In the genomic region with DNA sequence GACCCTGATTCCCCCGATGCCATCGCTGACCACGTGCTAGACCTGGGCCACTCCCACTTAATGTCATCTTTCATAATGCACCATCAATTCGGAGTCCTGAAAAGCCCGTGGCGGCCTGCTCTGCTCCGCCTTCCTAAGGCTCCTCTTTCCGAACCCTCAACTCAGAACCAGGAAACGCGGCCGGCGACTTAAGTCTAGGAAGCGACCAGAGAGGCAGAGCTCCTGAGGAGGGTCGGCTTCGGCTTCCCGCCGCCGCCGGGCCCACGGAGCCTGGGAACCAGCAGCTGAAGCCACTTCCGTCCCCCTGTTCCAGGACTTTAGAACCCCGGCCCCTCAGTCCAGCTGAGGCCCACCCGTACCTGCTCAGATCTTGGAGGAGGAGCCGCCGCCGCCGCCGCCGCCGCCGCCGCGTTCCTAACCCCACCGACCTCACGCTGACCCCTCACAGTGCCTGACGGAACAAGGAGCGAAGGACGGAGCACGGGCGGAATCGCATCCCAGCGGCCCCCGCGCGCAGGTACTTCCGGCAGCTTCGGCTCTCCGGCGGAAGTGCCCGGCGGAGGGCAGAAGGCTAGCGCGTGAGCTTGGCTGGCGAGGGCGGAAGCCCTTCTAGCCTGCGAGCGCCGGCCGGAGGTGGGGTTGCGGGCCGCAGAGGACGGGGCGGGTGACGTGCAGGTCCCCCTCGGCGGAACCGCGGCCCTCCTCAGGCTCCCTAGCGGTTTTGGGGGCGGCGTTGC, we compare ENCODE assay signal across 7 mouse cellular contexts. TPM values are rescaled to one million over a fixed set of nuclear protein-coding genes. Genes with fewer than 3 reads are reported as not detected.
DNase-seq lines count a peak whose midpoint lies in the region; ATAC-seq and TF ChIP-seq lines count a peak whose summit lies in the region.

Zgpat (plus strand) TSS at position 69 of the 737 bp plus-strand sequence.
Arfrp1 (minus strand) TSS at position 545 of the 737 bp plus-strand sequence.

- 0 out of 2 replicates have a peak, but pooled peaks cover 3% of the 10 kb centered on the region for H3K4me1 ChIP-seq in intestine, postnatal 0 days (replicated peaks; ENCODE audit: control insufficient read depth, insufficient read depth, low read length)
- H3K4me1 ChIP-seq in midbrain, embryonic 12.5 days, result peaks cover 35% of the 10 kb centered on the region
- peaks cover 12% of the 10 kb centered on the region; the same call in 1 of the 2 replicates for H3K4me1 ChIP-seq in small intestine, adult 2 months (ENCODE audit: control insufficient read depth, insufficient read depth, insufficient read length, low read length)

- no peaks in the 10 kb centered on the region for H3K9me3 ChIP-seq in intestine, postnatal 0 days (ENCODE audit: control insufficient read depth)
- H3K9me3 ChIP-seq in midbrain, embryonic 12.5 days, result no peaks in the 10 kb centered on the region

- peak; percentile 50 for TF ChIP-seq POLR2A in small intestine, adult 2 months (IDR thresholded peaks at IDR 0.05; ENCODE audit: low read depth, low read length)

- H3K27ac ChIP-seq in intestine, postnatal 0 days (ENCODE audit: low read depth, low read length), result peak within 1 kb of the TSS; percentile 93
- H3K27ac ChIP-seq in midbrain, embryonic 12.5 days (replicated peaks), result peak within 1 kb of the TSS; percentile 90
- H3K27ac ChIP-seq in small intestine, adult 2 months (ENCODE audit: insufficient read depth, low read depth, low read length), result peak within 1 kb of the TSS; percentile 78

- peak; percentile 82 for DNase-seq in adrenal gland, adult 8-10 months
- peak; percentile 91 for DNase-seq in embryo, embryonic 9.5 days (ENCODE audit: extremely low spot score)
- DNase-seq in gonadal fat pad, adult 2 months (ENCODE audit: low read depth), result no peak
- peak; percentile 87 for DNase-seq in left cerebral cortex, postnatal 4 days

- under 1% methylated on average over 70 of the region's 71 CpGs for WGBS in intestine, postnatal 0 days
- WGBS in midbrain, embryonic 12.5 days, result under 1% methylated on average over 67 of the region's 71 CpGs
- WGBS in small intestine, adult 2 months, result under 1% methylated on average over 71 of the region's 71 CpGs

- peak within 1 kb of the TSS; percentile 75 for H3K4me3 ChIP-seq in intestine, postnatal 0 days (ENCODE audit: low read depth, low read length)
- H3K4me3 ChIP-seq in midbrain, embryonic 12.5 days, result peak within 1 kb of the TSS; percentile 75
- peak within 1 kb of the TSS; percentile 98 for H3K4me3 ChIP-seq in small intestine, adult 2 months (ENCODE audit: low read depth, low read length)

- intact Hi-C loops in left cerebral cortex, postnatal 4 days (cut with DNase I), result no loop called here

- peak within 1 kb of the TSS; percentile 95 for H3K4me2 ChIP-seq in intestine, postnatal 0 days (replicated peaks; ENCODE audit: low read depth)
- peak within 1 kb of the TSS; percentile 99 for H3K4me2 ChIP-seq in midbrain, embryonic 12.5 days (replicated peaks)

- no peaks in the 10 kb centered on the region for H3K27me3 ChIP-seq in intestine, postnatal 0 days (replicated peaks; ENCODE audit: control insufficient read depth, insufficient read depth, low read length)
- H3K27me3 ChIP-seq in midbrain, embryonic 12.5 days, result no peaks in the 10 kb centered on the region
- no peaks in the 10 kb centered on the region for H3K27me3 ChIP-seq in small intestine, adult 2 months (ENCODE audit: control insufficient read depth, insufficient read depth, low read length)

- H3K9ac ChIP-seq in intestine, postnatal 0 days (ENCODE audit: low read depth, low read length), result peak within 1 kb of the TSS; percentile 75
- H3K9ac ChIP-seq in midbrain, embryonic 12.5 days (replicated peaks), result peak within 1 kb of the TSS; percentile 94

- peaks cover 35% of the 10 kb centered on the region for H3K36me3 ChIP-seq in intestine, postnatal 0 days (ENCODE audit: control insufficient read depth, insufficient read depth)
- peaks cover 49% of the 10 kb centered on the region for H3K36me3 ChIP-seq in midbrain, embryonic 12.5 days
- H3K36me3 ChIP-seq in small intestine, adult 2 months (ENCODE audit: control insufficient read depth, insufficient read depth, low read length), result peaks cover 25% of the 10 kb centered on the region

- peak; percentile 89 for ATAC-seq in intestine, postnatal 0 days
- ATAC-seq in midbrain, embryonic 12.5 days (ENCODE audit: low FRiP score, low read depth), result peak; percentile 92

- TF ChIP-seq CTCF in intestine, postnatal 0 days (IDR thresholded peaks at IDR 0.05; ENCODE audit: low read depth), result peak; percentile 9; the same call in 1 of the 2 replicates
- TF ChIP-seq CTCF in small intestine, adult 2 months (IDR thresholded peaks at IDR 0.05; ENCODE audit: extremely low read depth, insufficient read length, insufficient replicate concordance, low read depth, low read length), result no peak

RNA-seq across cellular contexts. Expression of gene Zgpat, which starts in this region (rescaled TPM):
- total RNA-seq in adrenal gland, adult 8-10 months (2022), result 10 to 100 TPM; 49.1 to 76.4 (median 55.7) TPM
- polyA plus RNA-seq in gonadal fat pad, adult 2 months (2012; rRNA removed), result 35.0 and 35.7 TPM in 2 replicates
- polyA plus RNA-seq in intestine, postnatal 0 days (2015; fragmentation: Nextera tagmentation; extraction: Ambion mirVana), result 23.8 and 25.7 TPM in 2 replicates
- 10 to 100 TPM; 73.9 to 83.5 TPM for total RNA-seq in left cerebral cortex, postnatal 4 days (2021)
- 69.4 and 75.0 TPM in 2 replicates for polyA plus RNA-seq in midbrain, embryonic 12.5 days (2016; fragmentation: Nextera tagmentation; extraction: Ambion mirVana)
- 15.7 and 20.7 TPM in 2 replicates for polyA plus RNA-seq in small intestine, adult 2 months (2012; rRNA removed)

RNA-seq across cellular contexts. Expression of gene Arfrp1, which starts in this region (rescaled TPM):
- 10 to 100 TPM; 42.4 to 63.8 (median 57.7) TPM for total RNA-seq in adrenal gland, adult 8-10 months (2022)
- polyA plus RNA-seq in gonadal fat pad, adult 2 months (2012; rRNA removed), result 33.4 and 37.9 TPM in 2 replicates
- 32.1 TPM in 2 replicates for polyA plus RNA-seq in intestine, postnatal 0 days (2015; fragmentation: Nextera tagmentation; extraction: Ambion mirVana)
- 10 to 100 TPM; 57.3 to 60.3 TPM for total RNA-seq in left cerebral cortex, postnatal 4 days (2021)
- 84.0 and 84.2 TPM in 2 replicates for polyA plus RNA-seq in midbrain, embryonic 12.5 days (2016; fragmentation: Nextera tagmentation; extraction: Ambion mirVana)
- 15.8 and 23.5 TPM in 2 replicates for polyA plus RNA-seq in small intestine, adult 2 months (2012; rRNA removed)
